8 mouse cellular contexts compared by ENCODE assay signal in genomic region chr4:144906001-144906889, GRCm38 (mm10). TPM values are rescaled to one million over a fixed set of nuclear protein-coding genes. Genes with fewer than 3 reads are reported as not detected.
DNase-seq lines count a peak whose midpoint lies in the region; ATAC-seq lines count a peak whose summit lies in the region.

No protein-coding gene starts in this region.

- DNase-seq in heart, adult 11 months, result peak; percentile 99
- no peak for DNase-seq in heart, embryonic 10.5 days (ENCODE audit: low spot score)
- DNase-seq in adrenal gland, postnatal 14 days, result peak; percentile 76
- peak; percentile 57 for DNase-seq in kidney, postnatal 14 days
- DNase-seq in frontal cortex, postnatal 36 days (ENCODE audit: low spot score in 2 of 2), result no peak
- no peak for DNase-seq in right cerebral cortex, postnatal 14 days

- H3K9me3 ChIP-seq in heart, embryonic 10.5 days, result no peaks in the 10 kb centered on the region
- no peaks in the 10 kb centered on the region for H3K9me3 ChIP-seq in heart, embryonic 14.5 days (ENCODE audit: control insufficient read depth, low read length)

- H3K27ac ChIP-seq in heart, embryonic 10.5 days, result no peak overlapping the region; the same call in none of the 2 replicates
- H3K27ac ChIP-seq in heart, embryonic 14.5 days (replicated peaks in 1 of 2; ENCODE audit: control insufficient read depth in 1 of 2, insufficient read depth in 1 of 2, low read depth in 2 of 2, low read length in 2 of 2), result peak overlapping the region; percentile 3 to 50; a peak in 3 of 4 replicates

- 59% methylated on average over 8 of the region's 8 CpGs for WGBS in heart, embryonic 10.5 days
- 57% methylated on average over 8 of the region's 8 CpGs for WGBS in heart, embryonic 14.5 days

- H3K27me3 ChIP-seq in heart, embryonic 10.5 days (ENCODE audit: insufficient read depth, poor library complexity, severe bottlenecking), result peaks cover 82% of the 10 kb centered on the region
- peaks cover 26% of the 10 kb centered on the region for H3K27me3 ChIP-seq in heart, embryonic 14.5 days (ENCODE audit: control insufficient read depth, insufficient read depth, low read length)

- no peaks in the 10 kb centered on the region for H3K36me3 ChIP-seq in heart, embryonic 10.5 days
- H3K36me3 ChIP-seq in heart, embryonic 14.5 days (ENCODE audit: control insufficient read depth, insufficient read depth, low read length), result no peaks in the 10 kb centered on the region

- peak; percentile 19; the same call in 1 of the 2 replicates for ATAC-seq in heart, embryonic 14.5 days (ENCODE audit: insufficient number of reproducible peaks, insufficient read depth, low FRiP score, low read depth)
- ATAC-seq in megakaryocyte, adult 5-6 weeks (ENCODE audit: poor library complexity, severe bottlenecking), result peak; percentile 72

- no peak overlapping the region for H3K4me2 ChIP-seq in heart, embryonic 14.5 days (ENCODE audit: low read length)

- H3K4me1 ChIP-seq in heart, embryonic 10.5 days, result peaks cover 34% of the 10 kb centered on the region
- H3K4me1 ChIP-seq in heart, embryonic 14.5 days (ENCODE audit: control insufficient read depth in 2 of 2, insufficient read depth in 2 of 2, low read length in 2 of 2), result peaks cover 29 to 52% of the 10 kb centered on the region in 2 experiments

- no peak overlapping the region for H3K9ac ChIP-seq in heart, embryonic 14.5 days (ENCODE audit: low read length)

- H3K4me3 ChIP-seq in heart, embryonic 10.5 days, result no peak overlapping the region
- H3K4me3 ChIP-seq in heart, embryonic 14.5 days (ENCODE audit: control insufficient read depth in 1 of 2, insufficient read depth in 1 of 2, low read depth in 1 of 2, low read length in 2 of 2), result no peak overlapping the region

RNA-seq across cellular contexts. Expression of gene Dhrs3, which starts 13.6 kb away (rescaled TPM):
- 7.0 and 21.2 TPM in 2 replicates for polyA plus RNA-seq in heart, embryonic 10.5 days (2016; fragmentation: Nextera tagmentation; extraction: Ambion mirVana)
- 78.1 and 95.5 TPM in 2 replicates for total RNA-seq in adrenal gland, postnatal 14 days (2021)
- 33.3 and 36.6 TPM in 2 replicates for polyA plus RNA-seq in heart, embryonic 14.5 days (2014; fragmentation: Nextera tagmentation; extraction: Ambion mirVana)
- total RNA-seq in megakaryocyte, adult 5-6 weeks (2015), result 49.7 and 49.8 TPM in 2 replicates
- total RNA-seq in megakaryocyte, adult 5-6 weeks (2017), result 60.0 and 61.4 TPM in 2 replicates

Comparison
In these comparisons a context has a peak if more than half of its experiments do, and no peak if none do; other contexts are left out.
1. DNase-seq: peak in heart, adult 11 months (single experiment), adrenal gland, postnatal 14 days (single experiment) and kidney, postnatal 14 days (single experiment); none in heart, embryonic 10.5 days (single experiment), frontal cortex, postnatal 36 days (0 of 2) and right cerebral cortex, postnatal 14 days (single experiment).